Mouse (Mus musculus): ENCODE measurements around the gene Vmn1r35. TPM values are rescaled to one million over a fixed set of nuclear protein-coding genes. Genes with fewer than 3 reads are reported as not detected.
"Not testable (repeated sequence)": the region's sequence is repeated elsewhere in the genome, so short reads cannot be mapped to it uniquely, and the experiment has no call there.

Vmn1r35 gene
- polyA plus RNA-seq (2014; fragmentation: Nextera tagmentation; extraction: Ambion mirVana), result not detected in 2 replicates

DNA sequence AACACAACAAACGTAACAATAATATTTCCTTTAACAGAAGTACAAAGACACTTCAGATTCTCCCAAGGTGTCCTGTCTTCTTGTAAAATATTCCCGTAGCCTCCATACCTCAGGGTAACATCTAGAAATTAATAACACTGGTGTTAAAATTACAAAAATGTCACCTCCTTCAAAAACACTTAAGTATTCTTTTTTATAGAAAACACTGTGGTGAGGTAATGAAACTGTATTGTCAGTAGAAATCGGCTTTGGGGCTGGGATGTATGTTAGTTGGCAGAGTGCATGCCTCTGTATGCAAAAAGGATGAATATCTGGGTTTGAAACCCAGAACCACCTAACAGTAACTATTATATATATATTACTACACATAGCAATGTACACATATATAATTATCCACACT lies at the start of gene Vmn1r35:
Gene Vmn1r35, minus strand, starts transcription at position 101 of the 400 bp plus-strand sequence.
- Histone ChIP-seq H3K27ac (ENCODE audit: low read depth, low read length) (no peak within 1 kb of the TSS), H3K4me1 (ENCODE audit: control insufficient read depth, insufficient read depth, low read length) (no peaks in the 10 kb centered on the region), H3K4me2 (no peak within 1 kb of the TSS), H3K9ac (ENCODE audit: low read depth, low read length) (no peak within 1 kb of the TSS), H3K27me3 (ENCODE audit: control insufficient read depth, insufficient read depth, low read length) (no peaks in the 10 kb centered on the region), H3K36me3 (ENCODE audit: control insufficient read depth, insufficient read depth, low read length) (no peaks in the 10 kb centered on the region), H3K4me3 (ENCODE audit: low read depth, low read length) (no peak within 1 kb of the TSS), H3K9me3 (replicated peaks; ENCODE audit: control insufficient read depth, low read length) (no peaks in the 10 kb centered on the region)
- ATAC-seq (replicated peaks; ENCODE audit: insufficient number of reproducible peaks, low FRiP score, low TSS enrichment), result no peak
- WGBS (ENCODE audit: insufficient replicate concordance), result 68% methylated on average over 3 of the region's 3 CpGs

DNA sequence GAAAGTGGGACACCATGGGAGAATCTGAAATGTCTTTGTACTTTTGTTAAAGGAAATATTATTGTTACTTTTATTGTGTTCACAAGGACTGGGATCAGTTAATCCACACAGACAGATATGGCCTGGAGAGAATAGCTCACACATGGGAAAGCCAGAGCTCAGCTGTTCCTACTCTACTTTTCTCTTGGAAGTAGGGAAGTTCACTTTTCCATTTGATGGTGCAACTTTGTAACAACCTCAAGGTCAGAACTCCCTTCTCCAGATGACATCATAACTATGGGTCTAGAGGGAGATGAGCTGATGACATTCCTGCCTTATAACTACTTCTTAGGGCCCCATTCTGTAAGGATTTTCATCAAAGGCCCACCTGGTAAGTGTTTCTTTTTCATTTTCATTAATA lies 43.4 kb upstream of the Vmn1r35 start, which contains the start of gene Vmn1r37:
Gene Vmn1r37, plus strand, starts transcription at position 301 of the 400 bp plus-strand sequence.
- H3K27me3 ChIP-seq (ENCODE audit: control insufficient read depth, insufficient read depth, low read length); H3K27ac ChIP-seq (ENCODE audit: low read depth, low read length); H3K4me1 ChIP-seq (ENCODE audit: control insufficient read depth, insufficient read depth, low read length); H3K9me3 ChIP-seq (replicated peaks; ENCODE audit: control insufficient read depth, low read length); H3K36me3 ChIP-seq (ENCODE audit: control insufficient read depth, insufficient read depth, low read length); ATAC-seq (replicated peaks; ENCODE audit: insufficient number of reproducible peaks, low FRiP score, low TSS enrichment); H3K9ac ChIP-seq (ENCODE audit: low read depth, low read length); H3K4me2 ChIP-seq; H3K4me3 ChIP-seq (ENCODE audit: low read depth, low read length): not testable (repeated sequence)

DNA sequence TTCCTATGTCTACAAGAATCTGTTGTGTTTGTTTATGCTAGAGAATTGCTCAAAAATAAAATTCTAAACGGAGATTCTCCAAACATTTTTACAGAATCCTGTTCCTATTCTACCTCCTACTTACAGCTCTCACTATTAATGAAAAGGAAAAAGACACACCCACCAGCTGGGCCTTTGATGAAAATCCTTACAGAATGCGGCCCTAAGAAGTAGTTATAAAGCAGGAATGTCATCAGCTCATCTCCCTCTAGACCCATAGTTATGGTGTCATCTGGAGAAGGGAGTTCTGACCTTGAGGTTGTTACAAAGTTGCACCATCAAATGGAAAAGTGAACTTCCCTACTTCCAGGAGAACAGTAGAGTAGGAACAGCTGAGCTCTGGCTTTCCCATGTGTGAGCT lies 33.4 kb upstream of the Vmn1r35 start, which contains the start of gene Vmn1r36:
Gene Vmn1r36, minus strand, starts transcription at position 101 of the 400 bp plus-strand sequence.
- 57% methylated on average over 2 of the region's 2 CpGs for WGBS (ENCODE audit: insufficient replicate concordance)
- not testable (repeated sequence) for H3K27ac ChIP-seq (ENCODE audit: low read depth, low read length); H3K27me3 ChIP-seq (ENCODE audit: control insufficient read depth, insufficient read depth, low read length); H3K9ac ChIP-seq (ENCODE audit: low read depth, low read length); H3K4me3 ChIP-seq (ENCODE audit: low read depth, low read length); H3K9me3 ChIP-seq (replicated peaks; ENCODE audit: control insufficient read depth, low read length); H3K36me3 ChIP-seq (ENCODE audit: control insufficient read depth, insufficient read depth, low read length); H3K4me1 ChIP-seq (ENCODE audit: control insufficient read depth, insufficient read depth, low read length); ATAC-seq (replicated peaks; ENCODE audit: insufficient number of reproducible peaks, low FRiP score, low TSS enrichment); H3K4me2 ChIP-seq

DNA sequence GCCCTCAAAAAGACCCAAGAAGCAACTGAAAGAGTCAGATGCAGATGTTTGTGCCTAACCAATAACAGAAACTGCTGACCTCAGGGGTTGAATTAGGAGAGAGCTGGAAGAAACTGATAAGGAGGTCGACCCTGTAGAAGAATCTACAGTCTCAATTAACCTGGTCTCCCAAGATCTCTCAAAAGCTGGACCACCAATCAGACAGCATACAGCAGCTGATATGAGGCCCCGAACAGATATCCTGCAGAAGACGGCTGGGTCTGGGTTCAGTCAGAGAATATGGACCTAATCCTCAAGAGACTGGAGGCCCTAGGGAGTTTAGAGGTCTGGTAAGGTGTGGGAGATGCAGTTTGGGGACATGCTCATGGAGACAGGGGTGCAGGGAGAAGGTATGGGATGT lies 28.1 kb upstream of the Vmn1r35 start:
- 51% methylated on average over 3 of the region's 3 CpGs for WGBS (ENCODE audit: insufficient replicate concordance)

DNA sequence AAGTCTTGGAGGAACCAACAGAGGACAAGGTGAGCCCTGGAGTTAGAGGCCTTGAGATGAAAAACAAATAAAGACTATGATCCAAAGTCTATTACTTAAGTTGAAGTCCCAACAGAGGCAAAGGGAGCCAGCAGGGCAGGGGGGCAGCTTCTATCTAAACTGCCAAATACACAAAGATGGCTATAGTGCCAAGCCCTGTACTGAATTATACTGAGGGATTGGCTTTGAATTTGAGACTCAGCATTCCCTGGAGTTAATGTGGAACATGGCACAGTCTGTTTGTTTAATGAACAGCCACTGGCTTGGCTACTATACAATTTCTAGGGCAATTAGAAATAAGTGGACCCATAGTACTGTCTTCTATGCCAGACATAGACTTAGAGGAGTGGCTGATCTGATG lies 23.2 kb upstream of the Vmn1r35 start:
- no peaks in the 10 kb centered on the region for H3K9me3 ChIP-seq (replicated peaks; ENCODE audit: control insufficient read depth, low read length)
- no peaks in the 10 kb centered on the region for H3K4me1 ChIP-seq (ENCODE audit: control insufficient read depth, insufficient read depth, low read length)
- no peak overlapping the region for H3K27ac ChIP-seq (ENCODE audit: low read depth, low read length)
- H3K27me3 ChIP-seq (ENCODE audit: control insufficient read depth, insufficient read depth, low read length), result no peaks in the 10 kb centered on the region
- H3K36me3 ChIP-seq (ENCODE audit: control insufficient read depth, insufficient read depth, low read length), result no peaks in the 10 kb centered on the region
- H3K9ac ChIP-seq (ENCODE audit: low read depth, low read length), result no peak overlapping the region
- no peak overlapping the region for H3K4me3 ChIP-seq (ENCODE audit: low read depth, low read length)
- no peak for ATAC-seq (replicated peaks; ENCODE audit: insufficient number of reproducible peaks, low FRiP score, low TSS enrichment)
- no peak overlapping the region for H3K4me2 ChIP-seq

More for the DNA sequence above, 28.1 kb upstream of the Vmn1r35 start:
- no peak overlapping the region for H3K27ac ChIP-seq (ENCODE audit: low read depth, low read length)
- no peaks in the 10 kb centered on the region for H3K9me3 ChIP-seq (replicated peaks; ENCODE audit: control insufficient read depth, low read length)
- H3K4me1 ChIP-seq (ENCODE audit: control insufficient read depth, insufficient read depth, low read length), result no peaks in the 10 kb centered on the region
- H3K4me3 ChIP-seq (ENCODE audit: low read depth, low read length), result no peak overlapping the region
- H3K27me3 ChIP-seq (ENCODE audit: control insufficient read depth, insufficient read depth, low read length), result no peaks in the 10 kb centered on the region
- ATAC-seq (replicated peaks; ENCODE audit: insufficient number of reproducible peaks, low FRiP score, low TSS enrichment), result no peak
- H3K36me3 ChIP-seq (ENCODE audit: control insufficient read depth, insufficient read depth, low read length), result no peaks in the 10 kb centered on the region
- no peak overlapping the region for H3K9ac ChIP-seq (ENCODE audit: low read depth, low read length)
- H3K4me2 ChIP-seq, result no peak overlapping the region

DNA sequence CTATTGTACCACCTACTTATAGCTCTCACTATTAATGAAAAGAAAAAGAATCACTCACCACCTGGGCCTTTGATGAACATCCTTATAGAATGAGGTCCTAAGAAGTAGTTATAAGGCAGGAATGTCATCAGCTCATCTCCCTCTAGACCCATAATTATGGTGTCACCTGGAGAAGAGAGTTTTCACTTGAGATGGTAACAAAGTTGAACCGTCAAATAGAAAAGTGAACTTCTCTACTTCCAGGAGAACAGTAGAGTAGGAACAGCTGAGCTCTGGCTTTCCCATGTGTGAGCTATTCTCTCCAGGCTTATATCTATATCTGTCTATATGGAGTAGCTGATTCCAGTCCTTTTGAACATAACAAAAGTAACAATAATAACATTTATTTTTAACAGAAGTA lies 41.9 kb downstream of the Vmn1r35 start, which contains the start of gene Vmn1r34:
Gene Vmn1r34, minus strand, starts transcription at position 101 of the 400 bp plus-strand sequence.
- Histone ChIP-seq H3K9ac (ENCODE audit: low read depth, low read length) (no peak within 1 kb of the TSS), H3K4me1 (ENCODE audit: control insufficient read depth, insufficient read depth, low read length) (no peaks in the 10 kb centered on the region), H3K4me2 (no peak within 1 kb of the TSS), H3K4me3 (ENCODE audit: low read depth, low read length) (no peak within 1 kb of the TSS), H3K36me3 (ENCODE audit: control insufficient read depth, insufficient read depth, low read length) (no peaks in the 10 kb centered on the region), H3K9me3 (replicated peaks; ENCODE audit: control insufficient read depth, low read length) (no peaks in the 10 kb centered on the region), H3K27ac (ENCODE audit: low read depth, low read length) (no peak within 1 kb of the TSS), H3K27me3 (ENCODE audit: control insufficient read depth, insufficient read depth, low read length) (no peaks in the 10 kb centered on the region)
- WGBS (ENCODE audit: insufficient replicate concordance), result 78% methylated on average over 1 of the region's 1 CpGs
- ATAC-seq (replicated peaks; ENCODE audit: insufficient number of reproducible peaks, low FRiP score, low TSS enrichment), result no peak

Other genes starting within 250 kb of the Vmn1r35 start
- gene Mad2l1, start 150.5 kb downstream of the Vmn1r35 start, polyA plus RNA-seq (2014; fragmentation: Nextera tagmentation; extraction: Ambion mirVana), result 84.5 and 85.1 TPM in 2 replicates
- gene Vmn1r32, start 125.8 kb downstream of the Vmn1r35 start, polyA plus RNA-seq (2014; fragmentation: Nextera tagmentation; extraction: Ambion mirVana), result 0.07 TPM in 1 of 2 replicates, not detected in the other
- not detected in 2 replicates for gene Vmn1r33, start 67.6 kb downstream of the Vmn1r35 start, polyA plus RNA-seq (2014; fragmentation: Nextera tagmentation; extraction: Ambion mirVana)
- not detected in 2 replicates for gene Vmn1r34, start 42.0 kb downstream of the Vmn1r35 start, polyA plus RNA-seq (2014; fragmentation: Nextera tagmentation; extraction: Ambion mirVana)
- gene Vmn1r36, start 33.3 kb upstream of the Vmn1r35 start, polyA plus RNA-seq (2014; fragmentation: Nextera tagmentation; extraction: Ambion mirVana), result not detected in 2 replicates
- not detected in 2 replicates for gene Vmn1r37, start 43.5 kb upstream of the Vmn1r35 start, polyA plus RNA-seq (2014; fragmentation: Nextera tagmentation; extraction: Ambion mirVana)
- not detected in 2 replicates for gene Vmn1r38, start 96.7 kb upstream of the Vmn1r35 start, polyA plus RNA-seq (2014; fragmentation: Nextera tagmentation; extraction: Ambion mirVana)
- not detected in 2 replicates for gene Vmn1r39, start 124.7 kb upstream of the Vmn1r35 start, polyA plus RNA-seq (2014; fragmentation: Nextera tagmentation; extraction: Ambion mirVana)
- 64.0 and 72.1 TPM in 2 replicates for gene Gng12, start 210.5 kb upstream of the Vmn1r35 start, polyA plus RNA-seq (2014; fragmentation: Nextera tagmentation; extraction: Ambion mirVana)